Mouse (Mus musculus) CH12.LX (cell line): ENCODE measurements at regions not wholly inside any gene's neighbourhood (a gene's known extent, or its start where the extent isn't known, plus 50 kb on each side); places are given as distances from the start of the nearest gene placed in this dataset.

Experiments
- DNase-seq: peaks from one replicate; pipeline ENCODE4 v3.0.0-alpha.2; 2013; ENCODE audit errors: extremely low read depth
- H3K27ac ChIP-seq: 2 replicates; pipeline ENCODE4 v1.5.1; 2012; ENCODE audit warnings: low read depth, mild to moderate bottlenecking, control low read depth, moderate library complexity; ENCODE audit not compliant: insufficient read depth
- H3K27me3 ChIP-seq: replicated peaks from 2 replicates; pipeline ENCODE3; 2012; ENCODE audit warnings: inconsistent platforms
- H3K36me3 ChIP-seq, 2 experiments: replicated peaks in 1 of 2; 2 replicates each; pipeline versions ENCODE3 to v1.6.1; 2012; ENCODE audit warnings: inconsistent platforms in 1 of 2, low read length in 1 of 2, mild to moderate bottlenecking in 1 of 2, mixed read lengths in 1 of 2, moderate library complexity in 1 of 2; ENCODE audit not compliant: control insufficient read depth in 1 of 2, insufficient read depth in 1 of 2
- H3K4me1 ChIP-seq, 2 experiments: 2 replicates each; pipeline ENCODE4 v1.6.1; 2012; ENCODE audit warnings: inconsistent platforms in 1 of 2, moderate library complexity in 1 of 2; ENCODE audit not compliant: insufficient read depth in 2 of 2, control insufficient read depth in 1 of 2
- H3K4me2 ChIP-seq: 2 replicates; pipeline ENCODE4 v1.6.1; 2012; ENCODE audit warnings: low read depth, mild to moderate bottlenecking, control low read depth; ENCODE audit not compliant: poor library complexity, insufficient read depth, severe bottlenecking
- H3K4me3 ChIP-seq, 3 experiments: fragments of 150-350 bp in 1 of 3; sonication (generic) in 1 of 3; replicated peaks in 1 of 3; 2 replicates each; pipeline versions ENCODE3 to v1.5.1; 2011 to 2012; ENCODE audit warnings: low read depth in 2 of 3, low read length in 2 of 3, mild to moderate bottlenecking in 2 of 3, moderate library complexity in 2 of 3, control low read depth in 1 of 3, improper control_type of control experiment in 1 of 3, inconsistent platforms in 1 of 3, mixed read lengths in 1 of 3; ENCODE audit not compliant: poor library complexity in 1 of 3
- H3K79me2 ChIP-seq: replicated peaks from 2 replicates; pipeline ENCODE4 v1.6.1; 2012; ENCODE audit warnings: mild to moderate bottlenecking, moderate library complexity; ENCODE audit not compliant: control insufficient read depth, poor library complexity, insufficient read depth, severe bottlenecking; ENCODE audit errors: extremely low read depth
- H3K9ac ChIP-seq: 2 replicates; pipeline ENCODE4 v1.6.1; 2012; ENCODE audit warnings: low read depth, mild to moderate bottlenecking, control low read depth, moderate library complexity; ENCODE audit not compliant: insufficient read depth
- H3K9me3 ChIP-seq: replicated peaks from 2 replicates; pipeline ENCODE3; 2012; ENCODE audit warnings: low read length, inconsistent platforms, mixed read lengths
- CHD1 ChIP-seq: IDR thresholded peaks from 2 replicates; pipeline ENCODE4 v1.6.1; 2012; ENCODE audit warnings: low read depth, low read length, improper control_type of control experiment, inconsistent platforms
- E2F4 ChIP-seq: IDR thresholded peaks from 2 replicates; pipeline ENCODE4 v1.6.1; 2011; ENCODE audit warnings: low read depth, low read length, improper control_type of control experiment; ENCODE audit not compliant: insufficient replicate concordance
- ELF1 ChIP-seq: IDR thresholded peaks from 2 replicates; pipeline ENCODE4 v1.6.1; 2014; ENCODE audit warnings: low read depth, mild to moderate bottlenecking, inconsistent platforms, low read length, improper control_type of control experiment
- ETS1 ChIP-seq: conservative IDR thresholded peaks from 2 replicates; pipeline ENCODE4 v1.6.1; 2012; ENCODE audit warnings: low read depth, mild to moderate bottlenecking, inconsistent platforms, low read length, improper control_type of control experiment, moderate library complexity
- IRF4 ChIP-seq: IDR thresholded peaks from 2 replicates; pipeline ENCODE4 v1.6.1; 2014; ENCODE audit warnings: low read depth, mild to moderate bottlenecking, inconsistent platforms, low read length, improper control_type of control experiment
- JUN ChIP-seq: IDR thresholded peaks from 2 replicates; pipeline ENCODE4 v1.6.1; 2011; ENCODE audit warnings: low read depth, mild to moderate bottlenecking, low read length, improper control_type of control experiment, moderate library complexity; ENCODE audit not compliant: insufficient read depth
- KAT2A ChIP-seq: IDR thresholded peaks from 2 replicates; pipeline ENCODE4 v1.6.1; 2012; ENCODE audit warnings: low read length, improper control_type of control experiment, inconsistent platforms; ENCODE audit not compliant: insufficient replicate concordance
- MAX ChIP-seq: IDR thresholded peaks from 2 replicates; pipeline ENCODE4 v1.6.1; 2011; ENCODE audit warnings: low read length, improper control_type of control experiment
- MAZ ChIP-seq: IDR thresholded peaks from 2 replicates; pipeline ENCODE4 v1.6.1; 2012; ENCODE audit warnings: low read depth, mild to moderate bottlenecking, inconsistent platforms, low read length, improper control_type of control experiment, moderate library complexity
- NELFE ChIP-seq: IDR thresholded peaks from 2 replicates; pipeline ENCODE4 v1.6.1; 2011; ENCODE audit warnings: low read depth, low read length, improper control_type of control experiment
- PAX5 ChIP-seq: IDR thresholded peaks from 2 replicates; pipeline ENCODE4 v1.6.1; 2012; ENCODE audit warnings: low read length, inconsistent platforms, mixed read lengths
- POLR2A ChIP-seq: IDR thresholded peaks from 2 replicates; pipeline ENCODE4 v1.6.1; 2011; ENCODE audit warnings: low read depth, mild to moderate bottlenecking, improper control_type of control experiment, low read length
- RAD21 ChIP-seq: IDR thresholded peaks from 2 replicates; pipeline ENCODE4 v1.6.1; 2011; ENCODE audit warnings: low read depth, mild to moderate bottlenecking, low read length, improper control_type of control experiment, moderate library complexity
- SMC3 ChIP-seq: IDR thresholded peaks from 2 replicates; pipeline ENCODE4 v1.6.1; 2011; ENCODE audit warnings: low read depth, low read length, improper control_type of control experiment
- TCF12 ChIP-seq: IDR thresholded peaks from 2 replicates; pipeline ENCODE4 v1.6.1; 2014; ENCODE audit warnings: low read depth, mild to moderate bottlenecking, inconsistent platforms, low read length, improper control_type of control experiment
- ZC3H11A ChIP-seq: IDR thresholded peaks from 2 replicates; pipeline ENCODE4 v1.6.1; 2012; ENCODE audit warnings: low read depth, mild to moderate bottlenecking, inconsistent platforms, low read length, improper control_type of control experiment
- ZKSCAN1 ChIP-seq: IDR thresholded peaks from 2 replicates; pipeline ENCODE4 v1.6.1; 2012; ENCODE audit warnings: low read depth, inconsistent platforms, low read length, improper control_type of control experiment, borderline replicate concordance
- dilution Hi-C: fragments of 300-500 bp; cut with MboI; formaldehyde crosslinking; loops from 2 replicates; pipeline ENCODE4 v1.14.3; 2020; ENCODE audit warnings: low sequenced_read_pairs; ENCODE audit not compliant: extremely low pct_unique_long_range_greater_than_20kb, extremely low pct_ligation_motif_present
- in situ Hi-C: fragments of 300-500 bp; cut with MboI; formaldehyde crosslinking; loops from 3 replicates; pipeline ENCODE4 v1.14.3; 2019; ENCODE audit warnings: low sequenced_read_pairs, low pct_ligation_motif_present, low pct_unique_long_range_greater_than_20kb, mixed read lengths

DNA sequence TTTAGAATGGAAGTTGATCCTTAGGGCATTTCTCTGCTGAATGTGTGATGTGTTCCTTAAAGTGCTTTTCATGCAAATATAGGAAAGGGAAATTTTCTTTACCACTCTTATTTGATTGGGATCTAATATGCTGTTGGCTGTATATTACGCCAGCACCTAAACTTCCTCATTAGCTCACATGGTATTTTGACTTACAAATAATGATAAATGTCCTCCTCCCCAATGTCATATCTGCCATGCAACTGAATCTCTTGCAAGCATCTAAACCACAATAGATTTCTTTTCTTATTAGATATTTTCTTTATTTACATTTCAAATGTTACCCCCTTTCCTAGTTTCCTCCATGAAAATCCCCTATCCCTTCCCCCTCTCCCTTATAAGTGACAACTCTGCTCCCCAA, 796.8 kb upstream of the Lcorl start:
- Histone ChIP-seq H3K9me3 (peaks cover 23% of the 10 kb centered on the region), H3K27me3 (no peaks in the 10 kb centered on the region), H3K4me2 (no peak overlapping the region), H3K9ac (no peak overlapping the region), H3K4me3 (no peak overlapping the region), H3K79me2 (no peaks in the 10 kb centered on the region), H3K4me1 (no peaks in the 10 kb centered on the region), H3K36me3 (no peaks in the 10 kb centered on the region), H3K27ac (no peak overlapping the region)
- no peak for DNase-seq
- in situ Hi-C loops, result no loop called here
- TF ChIP-seq TCF12 (no peak), JUN (no peak), RAD21 (no peak), MAX (no peak), ZC3H11A (no peak), CHD1 (no peak), NELFE (no peak), KAT2A (no peak), E2F4 (no peak), POLR2A (no peak), ZKSCAN1 (no peak), IRF4 (no peak), MAZ (no peak), SMC3 (no peak)
- dilution Hi-C loops, result no loop called here

DNA sequence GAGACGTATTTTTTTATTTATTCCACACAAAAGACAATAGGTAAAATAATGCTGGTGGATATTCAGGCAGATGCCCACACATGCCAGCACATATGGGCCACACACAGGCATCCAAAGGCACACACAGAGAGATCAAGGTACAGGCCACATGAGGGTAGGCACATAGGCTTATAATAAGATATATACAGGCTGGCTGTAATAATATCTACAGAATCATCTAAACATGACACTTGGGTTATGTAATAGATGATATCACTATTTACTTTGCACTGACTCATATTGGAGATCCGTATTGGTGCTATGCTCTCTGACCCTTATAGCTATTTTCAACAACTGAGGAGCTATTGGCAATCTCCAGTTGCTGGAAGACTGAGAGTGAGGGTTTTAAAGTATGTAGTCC, 785.6 kb upstream of the Lcorl start:
- Histone ChIP-seq H3K4me3 (no peak overlapping the region), H3K27ac (no peak overlapping the region), H3K36me3 (no peaks in the 10 kb centered on the region), H3K4me1 (no peaks in the 10 kb centered on the region), H3K4me2 (no peak overlapping the region), H3K27me3 (no peaks in the 10 kb centered on the region), H3K9ac (no peak overlapping the region), H3K9me3 (peaks cover 15% of the 10 kb centered on the region), H3K79me2 (no peaks in the 10 kb centered on the region)
- no peak for DNase-seq
- no peak for TF ChIP-seq ELF1
- TF ChIP-seq PAX5, result no peak
- no peak for TF ChIP-seq KAT2A
- no peak for TF ChIP-seq E2F4
- TF ChIP-seq ETS1, result no peak
- dilution Hi-C loops (no loop called here), in situ Hi-C loops (no loop called here)
